Mouse (Mus musculus): Measurements from ENCODE around the gene Pafah1b3.

The Pafah1b3 gene

DNA sequence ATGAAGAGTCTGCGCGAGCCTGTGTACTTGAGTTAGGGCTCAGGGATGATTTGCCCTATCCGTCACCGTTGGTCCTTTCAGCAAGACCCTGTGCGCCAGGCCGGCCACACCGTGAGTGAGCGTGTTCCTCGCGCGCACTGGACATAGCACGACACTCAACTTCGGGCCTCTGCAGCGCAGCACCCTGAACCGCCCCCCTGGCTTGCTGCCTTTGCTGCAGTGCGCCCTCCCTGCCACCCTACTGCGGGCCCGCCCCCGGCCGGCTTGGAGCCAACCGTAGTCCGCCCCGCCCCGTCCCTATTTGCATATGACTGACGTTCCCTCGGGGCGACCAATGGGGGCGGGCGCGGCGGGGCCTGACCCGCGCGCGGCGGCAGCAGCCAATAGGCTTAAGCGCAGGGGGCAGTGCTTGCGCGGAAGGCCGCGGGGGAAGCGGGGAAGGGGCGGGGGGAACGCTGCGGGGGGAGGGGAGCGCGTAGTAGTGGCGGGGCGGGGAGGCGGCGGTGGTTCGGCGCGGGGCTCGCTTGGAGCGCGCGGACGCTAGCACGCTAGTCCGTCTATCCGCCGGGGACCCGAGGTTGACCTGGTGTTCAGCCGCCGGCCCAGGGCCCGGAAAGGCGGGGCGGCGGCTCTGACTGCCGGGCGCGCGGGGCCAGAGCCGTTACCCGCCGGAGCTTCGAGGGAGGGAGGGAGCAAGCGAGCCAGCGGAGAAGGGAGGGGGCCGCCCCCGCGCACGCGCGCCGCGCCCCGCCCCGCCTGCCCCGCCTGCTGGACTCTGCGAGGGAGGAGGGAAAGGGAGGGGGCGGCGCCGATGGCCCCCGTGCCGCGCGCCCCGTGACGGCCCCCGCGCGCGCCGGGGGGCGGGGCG lies 15.8 kb downstream of the Pafah1b3 start:
- peak; percentile 96 to 98 for DNase-seq (ENCODE audit: low spot score in 2 of 2)

DNA sequence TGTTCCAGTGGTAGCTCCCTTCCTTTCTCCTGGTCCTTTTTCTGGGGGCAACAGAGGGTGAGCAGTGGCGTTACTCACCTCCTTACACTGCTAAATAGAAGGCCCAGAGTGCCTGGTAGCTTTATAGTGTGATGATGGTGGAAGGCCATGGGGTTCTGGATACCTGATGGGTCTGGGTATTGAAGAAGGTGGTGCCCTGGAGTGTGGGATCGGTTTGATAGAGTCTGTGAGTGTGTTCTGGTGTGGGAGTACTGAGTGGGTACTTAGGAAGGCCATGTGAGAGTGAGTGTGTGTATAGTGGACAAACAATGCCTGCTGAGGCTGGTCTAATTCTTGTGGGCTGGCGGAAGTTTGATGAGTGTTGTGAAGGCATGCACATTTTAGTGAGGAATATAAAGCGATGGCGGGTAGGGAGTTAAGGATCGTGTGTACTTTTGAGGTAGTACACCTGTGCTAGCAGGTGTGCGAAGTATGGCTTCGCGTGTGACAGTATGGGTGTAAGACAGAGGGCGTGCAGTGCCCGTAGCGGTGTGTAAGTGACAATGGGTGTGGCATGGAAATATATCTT lies 16.5 kb downstream of the Pafah1b3 start:
- no peak for DNase-seq (ENCODE audit: low spot score in 2 of 2)

DNA sequence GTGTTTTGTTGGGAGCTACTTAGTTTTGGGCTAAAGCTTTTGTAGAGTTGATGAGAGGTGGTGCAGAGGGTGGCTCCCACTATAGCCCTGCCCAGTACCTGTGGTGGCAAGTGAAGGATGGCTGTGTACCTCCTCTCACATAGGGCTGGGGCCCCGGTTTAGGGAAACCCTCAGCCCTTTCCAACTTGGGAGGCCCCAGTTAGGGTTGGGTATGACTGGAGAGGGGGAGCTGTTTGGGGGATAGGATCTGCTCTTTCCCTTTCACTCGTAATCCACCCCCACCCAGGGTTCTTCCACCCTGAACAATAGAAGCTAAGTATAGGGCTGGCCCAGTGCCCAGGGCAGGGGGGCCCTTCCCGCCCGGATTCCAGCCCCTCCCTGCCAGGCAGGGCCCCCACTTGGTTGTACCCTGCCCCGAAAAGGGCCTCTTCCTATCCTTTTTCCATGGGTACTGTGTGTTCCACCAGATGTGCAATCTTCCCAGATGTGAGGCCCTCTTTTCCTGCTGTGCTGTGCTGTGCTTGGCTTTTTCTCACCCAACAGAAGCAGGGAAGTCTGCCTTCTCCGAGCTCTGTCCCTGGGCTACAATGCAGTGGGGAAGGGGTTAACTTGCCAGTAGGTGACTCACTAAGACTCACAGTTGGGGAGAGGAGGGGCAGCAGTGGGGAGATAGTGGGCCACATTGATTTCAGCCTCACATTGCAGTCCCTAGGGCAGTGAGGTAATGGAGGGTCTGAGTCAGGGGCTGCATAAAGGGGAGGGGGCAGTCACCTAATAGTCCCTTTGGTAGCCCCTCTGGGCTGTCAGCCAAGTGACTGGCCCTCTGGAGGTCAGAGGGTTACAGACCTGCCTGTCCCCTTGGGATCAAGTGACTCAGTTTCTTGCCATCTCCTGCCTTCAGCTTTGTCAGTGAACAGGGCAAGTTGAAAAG lies 17.7 kb downstream of the Pafah1b3 start:
- DNase-seq (ENCODE audit: low spot score in 2 of 2), result no peak

DNA sequence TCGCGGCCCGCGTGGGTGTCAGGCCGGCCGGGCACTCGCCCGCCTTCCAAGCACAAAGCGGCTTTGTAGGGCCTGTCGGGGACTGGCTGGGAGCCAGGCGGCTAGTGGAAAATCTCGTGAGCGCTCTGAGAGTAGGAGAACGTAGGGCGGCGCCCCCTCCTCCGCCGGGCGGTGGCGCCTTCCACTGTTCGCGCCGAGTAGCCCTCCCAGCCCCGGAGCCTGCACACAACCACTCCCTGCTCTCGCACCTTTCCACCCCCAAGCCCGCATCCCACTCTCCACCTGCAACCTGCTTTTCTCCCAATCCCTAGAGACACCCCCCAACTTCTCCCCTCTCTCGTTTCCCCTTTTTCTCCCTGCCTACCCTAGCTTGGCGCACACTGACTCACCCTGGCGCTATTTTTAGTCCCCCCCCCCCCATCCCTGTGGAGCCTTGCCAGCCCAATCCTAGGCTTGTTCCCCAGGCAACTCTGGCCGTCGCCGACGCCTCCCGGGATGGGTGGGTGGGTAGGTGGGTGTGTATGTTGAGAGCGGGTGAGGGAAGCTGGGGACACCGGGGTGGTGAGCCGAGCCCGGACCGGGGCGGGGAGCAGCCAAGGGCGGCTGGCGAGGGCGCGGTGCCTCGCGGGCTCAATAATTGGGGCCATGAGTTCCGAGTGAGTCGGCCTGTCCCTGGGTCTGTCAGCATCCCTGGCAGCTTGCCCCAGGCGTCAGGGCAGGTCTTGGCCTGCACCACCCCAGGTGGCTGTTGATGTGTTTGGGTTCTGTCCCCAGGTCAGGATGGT lies 18.5 kb downstream of the Pafah1b3 start:
- DNase-seq (ENCODE audit: low spot score in 2 of 2), result peak; percentile 70 to 77

DNA sequence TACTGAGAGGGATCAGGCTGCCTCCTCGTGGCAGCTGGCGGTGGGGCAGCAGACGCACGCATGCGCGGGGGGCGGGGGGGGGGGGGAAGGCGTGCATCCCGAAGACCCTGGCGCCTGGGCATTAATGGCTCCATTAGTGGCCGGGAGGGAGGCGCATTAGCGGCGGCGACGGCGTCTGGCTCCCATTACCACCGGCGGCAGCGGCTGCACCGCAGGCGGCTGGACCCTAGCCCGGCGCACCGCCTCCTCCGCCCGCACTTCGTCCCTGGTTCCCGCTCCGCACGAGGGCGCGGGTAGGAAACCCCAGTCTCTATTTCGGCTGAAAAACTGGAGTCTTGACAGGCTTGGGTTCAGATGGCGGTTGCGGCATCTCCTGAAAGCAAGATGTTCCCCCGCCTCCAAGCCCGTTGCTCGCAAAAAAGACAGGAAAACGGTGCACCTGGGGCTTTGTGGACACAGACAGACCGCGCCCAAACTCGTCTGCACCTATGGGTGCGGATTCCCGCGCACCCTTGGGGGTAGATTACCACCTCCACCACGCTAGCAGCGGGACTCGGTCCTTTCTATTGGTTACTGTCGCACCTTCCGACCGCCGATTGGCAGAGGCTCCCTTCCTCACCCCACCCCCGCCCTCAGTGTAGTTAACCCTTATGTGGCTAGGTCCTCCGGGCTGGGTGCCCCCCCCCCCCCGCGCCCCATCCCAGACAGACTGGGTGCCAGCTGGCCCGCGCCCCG lies 19.3 kb downstream of the Pafah1b3 start:
- DNase-seq (ENCODE audit: low spot score in 2 of 2), result peak; percentile 72 to 74

DNA sequence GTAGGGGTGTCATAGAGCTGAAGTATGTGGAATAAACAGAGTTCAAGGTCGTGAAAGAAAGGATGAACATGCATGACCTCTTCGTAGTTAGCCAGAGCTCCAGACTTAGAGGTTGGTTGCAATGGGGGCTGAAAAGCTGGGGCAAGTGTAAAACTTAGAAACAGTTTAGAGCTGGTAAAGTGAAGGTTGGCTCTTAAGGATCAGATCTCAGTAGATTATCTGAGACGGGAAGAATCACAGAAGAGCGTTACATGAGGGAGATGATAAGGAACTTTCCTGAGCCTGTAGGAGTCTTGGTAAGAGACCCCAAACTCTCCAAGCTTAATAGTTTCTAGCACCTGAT lies 19.8 kb downstream of the Pafah1b3 start:
- no peak for DNase-seq (ENCODE audit: low spot score in 2 of 2)

DNA sequence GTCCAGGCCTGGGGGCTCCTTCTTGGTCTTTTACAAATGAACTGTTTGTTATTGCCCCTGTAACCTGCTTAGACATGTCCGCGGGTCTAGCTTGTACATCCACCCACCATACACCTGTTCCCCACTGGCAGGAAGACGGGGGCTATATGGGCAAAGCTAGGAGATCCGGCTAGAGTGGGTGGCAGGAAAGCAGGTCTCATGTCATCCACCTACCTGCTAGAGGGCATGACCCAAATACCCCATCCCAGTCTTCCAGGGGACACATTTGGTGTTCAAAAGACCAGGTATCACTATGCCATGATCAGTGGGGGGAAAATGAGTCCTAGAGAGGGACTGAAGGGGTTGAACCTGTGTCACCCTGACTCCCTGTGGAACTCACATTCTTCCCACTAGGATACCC lies 20.4 kb downstream of the Pafah1b3 start:
- DNase-seq (ENCODE audit: low spot score in 2 of 2), result no peak

DNA sequence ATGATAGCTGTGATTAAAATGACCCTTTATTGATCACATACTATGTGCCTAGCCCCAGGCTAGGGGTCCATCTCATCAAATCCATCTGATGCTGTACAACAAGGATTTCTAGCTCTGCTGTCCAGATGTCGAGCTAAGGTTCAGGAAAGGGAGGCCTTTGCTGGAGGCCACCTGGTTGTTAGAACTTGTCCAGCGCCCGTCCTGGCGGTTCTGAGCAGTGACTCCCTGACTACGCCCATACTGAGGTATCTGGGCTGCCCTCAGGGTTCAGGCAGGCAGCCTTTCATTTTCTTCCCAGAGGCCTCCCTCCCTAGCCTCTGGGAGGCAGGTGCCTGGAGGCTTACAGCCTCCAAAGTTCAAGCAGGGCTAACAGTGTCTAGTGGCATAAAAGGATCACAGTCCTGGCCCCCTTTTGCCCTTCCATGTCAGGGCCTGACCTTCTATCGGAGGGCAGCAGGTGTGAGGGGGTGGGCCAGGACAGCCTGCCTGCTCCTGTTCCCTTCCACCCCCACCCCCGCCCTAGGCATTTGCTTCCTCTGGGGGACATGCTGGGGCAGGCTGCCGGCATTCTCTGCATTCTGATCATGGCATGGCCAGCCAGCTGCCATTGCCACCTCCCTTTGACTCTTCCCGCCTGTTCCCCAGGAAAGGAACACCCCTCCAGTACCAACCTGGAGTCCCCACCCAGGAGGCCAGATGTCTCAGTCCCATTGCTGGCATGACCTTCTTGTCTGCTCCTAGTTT lies 22.1 kb downstream of the Pafah1b3 start:
- DNase-seq (ENCODE audit: low spot score in 2 of 2), result no peak

DNA sequence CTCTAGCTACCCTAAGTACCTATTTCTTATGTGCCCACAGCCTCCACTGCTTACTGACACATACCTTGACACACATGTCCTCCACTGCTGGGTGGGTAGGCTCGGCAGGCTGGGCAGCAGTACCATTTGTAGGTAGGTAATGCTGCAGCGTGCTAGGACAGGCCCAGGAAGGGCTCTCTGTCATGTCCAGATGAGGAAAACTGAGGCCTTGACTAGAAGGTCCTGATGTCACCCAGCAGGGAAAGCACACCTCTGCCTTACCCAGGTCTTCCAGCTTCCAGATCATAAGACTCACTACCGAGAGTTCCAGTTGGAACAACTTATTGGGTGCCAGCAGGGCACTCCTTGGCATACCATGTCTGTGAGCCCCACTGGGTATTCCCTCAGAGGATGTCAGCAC lies 22.8 kb downstream of the Pafah1b3 start:
- DNase-seq (ENCODE audit: low spot score in 2 of 2), result no peak

DNA sequence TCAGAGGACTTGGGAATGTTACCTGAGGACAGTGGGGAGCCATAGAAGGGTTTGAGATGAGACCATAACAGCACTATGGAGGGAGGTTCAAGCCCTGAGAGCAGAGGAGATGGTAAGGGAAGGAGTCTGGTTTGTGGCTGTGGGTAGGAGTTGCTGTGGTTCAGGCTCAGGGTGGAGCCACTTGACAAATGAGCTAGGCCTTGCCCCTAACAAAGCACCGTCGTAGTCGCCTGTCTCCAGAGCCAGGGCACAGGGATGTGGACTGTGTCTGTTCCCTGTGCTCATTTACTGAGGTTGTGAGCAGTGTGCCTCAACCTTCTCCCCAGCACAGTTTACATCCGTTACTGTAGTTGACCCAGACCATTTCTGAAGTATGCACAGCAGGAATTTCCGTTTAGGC lies 23.2 kb downstream of the Pafah1b3 start:
- DNase-seq (ENCODE audit: low spot score in 2 of 2), result peak in 1 of 2 experiments; percentile 10

DNA sequence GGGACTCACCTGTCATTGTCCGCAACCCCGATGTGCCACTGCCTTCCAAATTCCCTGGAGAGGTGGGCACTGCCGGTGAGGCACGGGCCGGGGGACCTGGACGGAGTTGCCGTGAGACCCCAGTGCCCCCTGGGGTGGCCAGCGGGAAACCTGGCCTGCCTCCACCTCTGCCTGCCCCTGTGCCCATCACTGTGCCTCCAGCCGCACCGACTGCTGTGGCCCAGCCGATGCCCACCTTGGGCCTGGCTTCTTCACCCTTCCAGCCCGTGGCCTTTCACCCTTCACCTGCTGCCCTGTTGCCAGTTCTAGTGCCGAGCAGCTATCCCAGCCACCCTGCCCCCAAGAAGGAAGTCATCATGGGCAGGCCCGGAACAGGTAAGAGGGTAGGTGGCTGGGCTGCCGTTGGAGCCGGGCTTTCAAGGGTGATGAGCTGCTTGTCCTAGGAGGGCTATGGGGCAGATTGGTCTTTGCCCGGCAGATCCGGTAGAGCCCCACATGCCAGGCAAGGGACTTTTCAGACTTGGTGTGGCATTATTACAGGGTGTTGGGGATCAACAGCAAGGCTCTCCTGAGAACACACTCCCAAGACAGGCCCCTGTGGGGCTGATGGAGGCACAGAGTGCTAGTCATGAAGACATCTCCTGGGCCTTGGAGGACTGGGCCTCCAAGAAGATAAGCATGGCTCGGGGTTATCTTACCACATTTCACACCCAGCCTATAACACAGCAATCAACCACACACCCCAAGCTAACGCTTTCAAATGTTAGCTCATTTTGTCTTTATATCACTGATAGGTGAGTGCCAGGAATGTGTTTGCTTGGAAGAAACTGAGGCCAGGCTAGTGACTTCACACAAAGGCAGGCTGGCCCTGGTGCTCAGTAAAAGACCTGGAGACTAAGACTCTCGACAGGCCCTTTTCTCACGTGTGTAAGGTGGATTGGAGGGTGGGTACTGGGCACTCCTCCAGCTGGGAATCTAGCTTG lies 24.2 kb downstream of the Pafah1b3 start:
- DNase-seq (ENCODE audit: low spot score in 2 of 2), result peak in 1 of 2 experiments; percentile 3

DNA sequence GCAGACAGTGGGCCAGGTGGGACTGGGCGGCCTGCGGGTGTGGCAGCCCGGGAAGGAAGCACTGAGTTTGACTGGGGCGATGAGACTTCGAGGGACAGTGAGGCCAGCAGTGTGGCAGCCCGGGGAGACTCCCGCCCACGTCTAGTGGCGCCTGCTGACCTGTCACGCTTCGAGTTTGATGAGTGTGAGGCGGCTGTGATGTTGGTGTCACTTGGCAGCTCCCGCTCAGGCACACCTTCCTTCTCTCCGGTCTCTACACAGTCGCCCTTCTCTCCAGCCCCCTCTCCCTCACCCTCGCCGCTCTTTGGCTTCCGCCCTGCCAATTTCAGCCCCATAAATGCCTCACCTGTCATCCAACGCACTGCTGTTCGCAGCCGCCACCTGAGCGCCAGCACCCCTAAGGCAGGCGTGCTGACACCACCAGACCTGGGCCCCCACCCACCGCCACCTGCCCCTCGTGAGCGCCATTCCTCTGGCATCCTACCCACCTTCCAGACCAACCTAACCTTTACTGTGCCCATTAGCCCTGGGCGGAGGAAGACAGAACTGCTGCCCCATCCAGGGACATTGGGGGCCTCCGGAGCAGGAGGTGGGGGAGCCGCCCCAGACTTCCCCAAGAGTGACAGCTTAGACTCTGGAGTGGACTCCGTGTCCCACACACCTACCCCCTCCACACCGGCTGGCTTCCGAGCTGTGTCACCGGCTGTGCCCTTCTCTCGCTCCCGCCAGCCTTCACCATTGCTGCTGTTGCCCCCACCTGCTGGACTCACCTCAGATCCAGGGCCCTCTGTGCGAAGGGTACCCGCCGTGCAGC lies 25.1 kb downstream of the Pafah1b3 start:
- DNase-seq (ENCODE audit: low spot score in 2 of 2), result peak in 1 of 2 experiments; percentile 3

DNA sequence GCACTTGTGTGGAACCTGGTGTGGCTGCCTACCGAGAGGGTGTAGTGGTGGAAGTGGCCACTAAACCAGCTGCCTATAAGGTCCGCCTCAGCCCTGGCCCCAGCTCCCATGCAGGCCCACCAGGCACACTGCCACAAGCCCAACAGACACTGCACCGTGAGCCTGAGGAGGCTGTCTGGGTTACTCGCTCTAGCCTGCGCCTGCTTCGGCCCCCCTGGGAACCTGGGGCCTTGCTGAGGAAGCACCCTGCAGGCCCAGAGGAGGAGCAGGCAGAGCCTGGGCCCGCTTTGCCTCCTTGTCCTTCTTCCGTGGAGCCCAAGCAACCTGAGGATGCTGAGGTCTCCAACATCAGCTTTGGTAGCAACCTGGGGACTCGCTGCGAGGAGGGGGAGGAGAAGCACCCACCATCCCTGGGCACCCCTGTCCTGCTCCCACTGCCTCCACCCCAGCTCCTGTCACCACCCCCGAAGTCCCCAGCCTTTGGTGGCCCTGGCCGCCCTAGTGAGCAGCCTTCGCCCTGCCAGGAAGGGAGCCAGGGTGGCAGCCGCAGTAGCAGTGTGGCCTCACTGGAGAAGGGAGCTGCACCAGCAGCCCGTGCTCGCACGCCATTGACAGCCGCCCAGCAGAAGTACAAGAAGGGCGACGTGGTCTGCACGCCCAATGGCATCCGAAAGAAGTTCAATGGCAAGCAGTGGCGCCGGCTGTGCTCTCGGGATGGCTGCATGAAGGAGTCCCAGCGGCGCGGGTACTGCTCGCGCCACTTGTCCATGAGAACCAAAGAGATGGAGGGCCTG lies 25.9 kb downstream of the Pafah1b3 start:
- no peak for DNase-seq (ENCODE audit: low spot score in 2 of 2)

DNA sequence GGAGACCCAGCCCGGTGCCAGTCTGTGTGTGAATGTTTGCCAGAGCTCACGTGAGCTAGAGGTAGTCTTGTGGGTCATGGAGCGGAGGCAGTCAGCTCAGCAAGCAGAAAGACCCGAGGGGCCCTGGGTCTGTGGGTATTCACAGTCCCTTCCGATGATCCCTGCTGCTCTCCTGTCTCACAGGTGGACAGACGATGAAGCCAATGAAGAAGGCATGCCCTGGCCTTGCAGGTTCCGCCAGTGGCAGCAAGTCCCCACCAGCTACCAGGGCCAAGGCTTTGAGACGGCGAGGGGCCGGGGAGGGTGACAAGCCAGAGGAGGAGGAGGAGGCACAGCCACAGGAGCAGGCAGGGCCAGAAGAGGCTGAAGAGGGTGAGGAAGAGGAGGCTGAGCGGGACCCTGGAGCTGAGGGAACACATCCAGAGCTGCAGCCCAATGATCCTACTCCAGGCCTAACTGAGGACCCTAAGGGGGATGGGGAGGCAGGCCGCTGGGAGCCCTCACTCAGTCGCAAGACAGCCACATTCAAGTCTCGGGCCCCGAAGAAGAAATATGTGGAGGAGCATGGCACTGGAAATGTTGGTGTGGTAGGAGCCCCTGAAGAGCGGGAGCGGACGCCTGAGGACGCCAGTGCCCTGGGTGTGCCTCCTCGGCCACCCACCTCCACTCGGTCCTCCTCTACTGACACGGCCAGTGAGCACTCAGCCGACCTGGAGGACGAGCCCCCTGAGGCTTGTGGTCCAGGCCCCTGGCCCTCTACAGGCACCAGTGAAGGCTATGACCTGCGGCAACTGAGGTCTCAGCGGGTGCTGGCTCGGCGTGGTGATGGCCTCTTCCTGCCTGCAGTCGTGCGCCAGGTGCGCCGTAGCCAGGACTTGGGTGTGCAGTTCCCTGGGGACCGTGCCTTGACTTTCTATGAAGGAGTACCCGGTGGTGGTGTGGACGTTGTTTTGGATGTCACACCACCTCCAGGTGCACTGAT lies 26.8 kb downstream of the Pafah1b3 start:
- DNase-seq (ENCODE audit: low spot score in 2 of 2), result peak in 1 of 2 experiments; percentile 7

DNA sequence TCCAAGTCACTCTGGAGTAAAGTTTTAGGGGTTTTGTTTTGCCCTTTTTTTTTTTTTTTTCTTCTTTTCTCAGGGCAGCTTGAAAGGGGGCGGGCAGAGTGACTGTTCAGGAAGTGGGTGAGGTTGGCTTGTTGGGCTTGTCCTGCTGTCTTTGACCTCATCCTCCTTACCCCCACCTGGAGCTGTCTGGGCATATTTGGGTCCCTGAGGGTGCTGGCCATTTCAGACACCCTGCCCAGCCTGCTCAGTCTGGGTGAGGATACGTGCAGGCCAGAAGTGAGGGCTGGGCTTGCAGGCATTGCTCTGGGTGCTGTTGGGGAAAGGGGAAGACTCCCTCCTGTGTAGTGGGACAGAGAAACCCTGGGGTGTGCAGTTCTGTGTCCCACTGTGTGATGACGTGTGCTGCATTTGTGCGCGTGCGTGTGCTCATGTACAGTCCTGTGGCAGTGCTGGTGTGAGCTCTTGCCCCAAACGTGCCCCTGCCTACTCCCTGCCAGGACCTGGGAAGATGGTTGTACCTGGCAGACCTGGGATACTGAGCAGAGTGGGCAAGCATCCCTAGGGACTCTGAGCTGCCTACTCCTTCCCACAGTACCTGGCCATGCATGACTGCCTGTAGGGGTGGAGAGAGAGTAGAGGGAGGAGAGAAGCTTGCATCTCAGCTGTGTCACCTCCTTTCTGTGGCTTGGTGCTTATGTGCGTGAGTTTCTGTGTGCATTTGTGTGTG lies 28.1 kb downstream of the Pafah1b3 start:
- peak in 1 of 2 experiments; percentile 9 for DNase-seq (ENCODE audit: low spot score in 2 of 2)

All from spleen, postnatal 14 days (tissue).